Mouse (Mus musculus) 3T3-L1 (cell line): Measurements from ENCODE around the gene Naa35.

ENCODE experiments used
- DNase-seq: peaks from one replicate; pipeline ENCODE4 v3.0.0-alpha.2; 2015; ENCODE audit warnings: low read depth, low spot score

Gene Naa35

DNA sequence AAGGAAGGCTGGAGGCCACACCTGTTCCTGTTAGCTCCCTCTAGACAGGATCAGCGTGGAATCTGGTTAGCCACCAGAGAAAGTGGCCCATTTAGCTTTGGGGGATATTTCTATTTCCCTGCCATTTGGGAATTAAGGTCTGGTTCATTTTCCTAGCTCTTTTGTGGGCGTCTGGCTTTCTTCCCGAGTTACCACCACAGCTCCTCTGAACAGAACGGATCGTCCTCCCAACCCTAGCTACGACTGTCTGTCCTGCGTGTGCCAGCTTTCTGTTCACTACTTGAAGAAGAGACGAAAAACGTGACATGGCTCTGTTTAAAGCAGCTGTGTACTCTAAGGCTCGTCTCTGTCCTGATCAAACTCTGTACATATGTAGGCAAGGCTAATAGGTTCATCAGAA is 84.9 kb downstream of the Naa35 start:
- DNase-seq: no peak

DNA sequence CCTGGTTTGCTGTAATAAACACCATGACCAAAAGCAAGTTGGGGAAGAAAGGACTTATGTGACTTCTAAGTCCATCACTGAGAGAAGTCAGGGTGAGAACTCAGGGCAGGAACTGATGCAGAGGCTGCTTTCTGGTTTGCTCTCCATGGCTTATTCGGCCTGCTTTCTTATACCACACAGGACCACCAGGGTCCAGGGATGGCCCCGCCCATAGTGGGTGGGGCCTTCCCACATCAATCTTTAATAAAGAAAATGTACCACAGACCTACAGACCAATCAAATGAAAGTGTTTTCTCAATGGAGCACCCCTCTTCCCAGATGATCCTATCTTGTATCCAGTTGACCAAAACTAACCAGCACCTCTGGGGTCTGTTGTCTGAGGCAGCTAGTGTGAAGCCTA is 86.5 kb downstream of the Naa35 start:
- no peak for DNase-seq

DNA sequence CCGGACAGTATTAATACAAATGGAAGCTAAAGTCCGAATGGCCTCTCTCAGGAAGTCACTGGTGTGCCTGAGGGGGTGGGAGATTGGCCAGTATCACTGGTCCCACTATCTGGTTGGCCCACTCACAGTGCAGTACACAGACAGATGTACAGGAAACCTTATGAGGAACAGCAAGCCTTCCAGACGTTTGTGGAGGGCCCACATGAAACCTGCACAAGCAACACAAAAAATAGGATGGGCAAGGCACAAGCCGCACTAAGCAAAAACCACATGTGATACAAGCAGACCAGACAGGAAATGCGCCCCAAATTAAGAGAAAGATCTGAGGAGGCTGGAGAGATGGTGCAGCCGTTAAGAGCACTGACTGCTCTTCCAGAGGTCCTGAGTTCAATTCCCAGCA is 87.2 kb downstream of the Naa35 start:
- no peak for DNase-seq

DNA sequence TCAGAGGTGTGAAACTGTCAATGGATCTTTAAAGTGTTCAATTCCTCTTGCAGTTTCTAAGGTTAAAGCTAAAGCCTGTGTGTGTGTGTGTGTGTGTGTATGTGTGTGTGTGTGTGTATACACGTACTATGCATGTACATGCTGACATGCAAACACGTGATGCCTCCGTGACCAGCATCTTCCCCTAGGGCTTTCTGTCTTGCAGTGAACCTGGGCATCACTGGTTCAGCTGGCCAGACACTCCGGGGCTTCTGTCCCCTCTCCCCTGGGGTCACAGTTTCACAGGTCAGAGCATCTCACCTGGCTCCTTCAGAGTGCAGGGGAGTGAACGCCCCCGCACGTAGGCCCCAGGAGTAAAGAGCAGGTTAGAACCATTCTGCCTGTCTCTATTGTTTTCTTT is 88.5 kb downstream of the Naa35 start:
- DNase-seq: no peak

DNA sequence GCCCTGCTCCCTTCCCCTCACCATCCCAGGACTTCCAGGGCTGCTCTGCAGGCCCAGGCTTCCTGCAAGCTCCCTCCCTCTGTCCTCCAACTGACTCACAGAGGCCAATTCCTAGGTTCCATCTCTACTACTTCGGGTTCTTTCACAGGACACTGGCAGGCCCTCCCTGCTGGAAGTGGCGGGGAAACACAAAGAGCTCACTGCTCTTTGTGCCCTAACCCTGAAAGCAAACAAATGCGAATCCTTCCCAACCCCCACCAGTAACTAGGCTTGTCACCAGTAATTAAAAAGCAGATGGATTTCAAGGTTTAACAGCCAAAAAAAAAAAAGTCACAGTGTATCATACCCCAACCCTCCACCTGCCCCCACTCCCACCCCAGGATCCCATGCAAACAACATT is 89.2 kb downstream of the Naa35 start:
- peak; percentile 26 for DNase-seq

DNA sequence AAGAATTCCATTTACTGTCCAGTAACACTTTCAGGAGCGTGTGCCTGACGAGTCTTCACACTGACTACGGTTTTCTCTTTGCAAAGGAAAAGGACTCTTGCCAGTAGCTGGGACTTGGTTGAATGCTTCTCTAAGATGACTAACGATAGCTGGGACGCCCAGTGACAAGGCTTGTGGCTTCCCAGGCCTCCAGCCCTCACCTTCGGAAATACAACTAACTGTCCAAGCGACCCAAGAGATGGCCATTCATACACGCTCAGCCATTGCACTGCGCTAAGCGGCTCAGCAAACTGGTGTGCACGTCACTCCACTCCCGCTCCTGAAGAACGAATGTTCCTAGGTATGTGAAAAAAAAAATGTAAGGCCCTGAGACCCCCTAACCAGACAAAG is 89.7 kb downstream of the Naa35 start:
- DNase-seq: no peak

DNA sequence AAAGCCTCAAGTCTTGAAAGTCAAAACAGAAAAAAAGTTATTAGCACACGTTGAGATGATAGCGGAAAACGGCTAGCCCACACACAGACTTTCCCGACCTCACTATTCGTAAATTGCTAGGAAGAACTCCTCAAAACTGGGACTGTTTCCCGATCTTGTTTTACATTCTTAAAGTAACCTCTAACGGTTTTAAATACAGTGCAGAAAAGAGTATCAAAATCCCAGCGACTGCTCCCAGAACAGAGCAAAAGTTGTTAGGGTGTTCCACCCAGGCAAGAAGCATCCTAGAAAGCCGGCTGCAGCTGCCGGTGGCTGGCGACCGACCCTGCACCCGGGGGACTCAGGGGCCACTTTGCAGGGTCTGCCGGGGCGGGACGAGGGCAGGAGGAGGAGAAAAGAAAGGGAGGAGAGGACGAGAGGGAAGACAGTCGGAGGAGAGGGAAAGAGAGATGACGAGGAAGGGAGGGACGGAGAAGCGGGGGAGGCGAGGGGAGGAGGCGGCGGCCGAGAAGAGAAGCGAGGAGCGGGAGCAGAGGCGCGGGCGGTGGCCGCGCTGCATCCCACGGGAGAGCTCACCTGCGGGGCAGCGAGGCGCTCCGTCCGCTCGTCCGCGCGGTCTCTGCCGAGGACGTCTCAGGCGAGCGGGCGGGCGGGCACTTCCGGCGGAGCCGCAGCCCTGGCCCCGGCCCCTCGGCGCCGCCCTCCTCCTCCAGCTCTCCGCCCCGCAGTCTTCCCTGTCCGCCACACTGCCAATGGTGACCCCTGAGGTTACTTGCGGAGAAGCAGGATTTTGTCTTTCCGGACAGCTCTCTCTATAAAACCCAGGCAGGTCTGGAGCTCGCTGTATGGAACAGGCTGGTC is 90.3 kb downstream of the Naa35 start, which contains the start of gene Golm1:
Gene Golm1, minus strand, starts transcription at position 661 of the 861 bp plus-strand sequence.
- DNase-seq: peak; percentile 63

DNA sequence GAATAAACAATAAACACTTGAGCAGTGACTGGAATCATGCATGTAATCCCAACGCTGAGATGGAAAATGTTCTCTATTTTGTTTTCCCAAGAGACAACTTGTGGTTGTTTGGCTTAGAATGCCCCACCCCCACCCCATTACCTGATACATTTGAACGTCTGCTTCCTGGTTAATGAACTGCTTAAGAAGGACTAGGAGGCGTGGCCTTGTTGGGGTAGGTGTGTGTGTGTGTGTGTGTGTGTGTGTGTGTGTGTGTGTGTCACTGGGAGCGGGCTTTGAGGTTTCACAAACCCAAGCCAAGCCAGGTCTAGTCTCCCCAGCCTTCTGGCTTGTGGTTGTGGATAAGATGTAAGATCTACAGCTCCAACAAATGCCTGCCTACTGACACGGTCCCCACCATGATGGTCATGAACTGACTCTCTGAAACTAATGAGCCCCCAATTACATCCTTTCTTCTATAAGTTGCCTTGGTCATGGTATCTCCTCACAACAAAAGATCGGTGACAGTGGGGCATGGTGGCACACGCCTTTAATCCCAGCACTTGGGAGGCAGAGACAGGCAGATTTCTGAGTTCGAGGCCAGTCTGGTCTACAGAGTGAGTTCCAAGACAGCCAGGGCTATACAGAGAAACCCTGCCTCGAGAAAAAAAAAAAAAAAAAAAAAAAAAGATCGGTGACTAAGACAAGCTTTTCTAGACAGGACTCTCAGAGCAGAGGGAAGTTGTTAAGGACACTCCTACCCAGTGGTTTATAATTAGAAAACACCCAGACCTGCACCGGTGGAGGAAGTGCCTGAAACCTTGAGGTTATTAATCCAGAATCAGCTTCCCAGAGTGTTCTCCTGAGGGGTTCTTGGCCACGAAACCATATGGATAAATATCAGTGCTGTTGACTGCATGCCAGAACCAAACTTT is 91.5 kb downstream of the Naa35 start:
- no peak for DNase-seq

DNA sequence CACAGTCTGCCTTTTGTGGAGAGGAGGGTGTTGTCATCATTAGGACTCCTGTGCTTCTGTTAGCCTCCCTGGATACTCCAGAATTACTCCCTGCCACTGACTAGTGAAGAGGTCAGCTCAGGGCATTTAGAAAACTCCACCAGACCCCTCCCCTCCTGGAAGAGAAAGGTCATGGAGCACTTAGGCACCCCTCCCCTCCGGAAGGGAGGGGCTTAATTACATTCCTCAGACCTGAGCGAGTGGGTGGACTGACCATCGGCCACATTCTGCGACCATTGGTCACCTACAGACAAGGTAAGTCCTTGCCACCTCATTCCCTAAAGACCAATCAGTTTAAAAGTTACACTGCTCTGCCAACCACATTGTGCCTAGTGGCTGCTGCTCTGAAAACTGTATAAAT is 94.2 kb downstream of the Naa35 start:
- DNase-seq: no peak

DNA sequence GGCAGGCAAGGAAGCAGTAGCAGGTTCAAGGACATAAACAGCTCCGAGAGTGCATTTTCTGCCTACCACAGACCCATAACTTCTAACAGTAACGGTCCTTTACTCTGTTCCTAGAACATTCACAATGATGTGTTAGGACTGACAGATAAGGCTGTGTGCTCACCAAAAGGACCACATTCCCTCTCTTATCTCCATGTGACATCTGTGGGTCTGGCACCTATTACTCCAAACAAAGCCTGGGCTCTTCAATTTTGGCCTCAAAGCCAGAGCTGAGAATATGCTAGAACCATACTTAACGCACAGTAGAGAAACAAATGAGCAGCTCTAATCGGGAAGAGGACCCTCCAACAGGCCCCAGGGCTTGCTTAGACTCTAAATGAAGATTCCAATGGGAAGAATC is 94.8 kb downstream of the Naa35 start:
- no peak for DNase-seq

DNA sequence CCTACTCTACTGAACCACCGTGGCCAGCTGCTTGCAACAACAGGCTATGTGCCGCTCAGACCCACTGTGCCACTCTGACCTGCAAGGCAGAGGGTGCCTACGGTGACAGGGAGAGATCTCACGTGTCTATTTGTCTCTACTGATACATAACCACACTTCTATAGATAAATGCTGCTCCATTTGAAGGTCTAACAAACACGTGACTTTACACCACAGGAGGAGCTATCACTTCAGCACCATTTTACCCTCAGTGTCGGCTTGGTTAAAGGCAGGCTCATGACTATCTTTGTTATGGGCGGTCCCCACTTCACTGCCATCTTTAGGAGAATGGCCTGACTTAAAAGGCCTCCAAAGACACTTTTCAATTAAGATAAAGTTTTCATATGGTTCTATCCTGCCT is 97.6 kb downstream of the Naa35 start:
- DNase-seq: no peak

DNA sequence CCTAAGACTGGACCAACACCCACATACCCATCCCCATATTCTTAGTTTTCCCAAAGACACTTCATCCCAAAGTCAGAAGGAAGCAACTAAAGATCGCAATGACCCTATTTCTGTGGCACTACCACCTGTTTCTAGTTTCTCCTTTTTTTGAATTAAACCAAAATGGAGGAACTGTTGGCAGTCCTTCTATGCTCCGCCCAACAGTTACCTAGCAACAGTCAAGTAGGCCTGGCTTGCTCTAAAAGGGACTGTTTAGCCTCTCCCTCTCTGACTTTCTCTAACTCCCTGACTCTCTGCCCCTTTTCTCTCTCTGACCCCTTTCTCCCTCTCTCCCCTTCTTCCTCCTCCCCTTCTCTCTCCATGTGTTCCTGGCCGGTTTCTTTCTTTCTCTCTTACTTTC is 100.2 kb downstream of the Naa35 start:
- no peak for DNase-seq
